Comparison of ENCODE assay signal across 24 mouse cellular contexts in genomic region chr19:57128037-57128436, GRCm38 (mm10).
DNase-seq lines count a peak whose midpoint lies in the region; ATAC-seq lines count a peak whose summit lies in the region.
"Had no signal": no experiment of that assay in that cellular context is flagged by ENCODE, and none has a peak within 500 bp of the region (broad histone marks: within the 10 kb centered on the region; RNA-seq: fewer than 3 reads in every experiment).

No protein-coding gene starts in this region.

- no peaks in the 10 kb centered on the region for H3K9me3 ChIP-seq in hindbrain, embryonic 10.5 days
- no peaks in the 10 kb centered on the region; the same call in 1 of the 2 replicates for H3K9me3 ChIP-seq in hindbrain, embryonic 16.5 days (ENCODE audit: control insufficient read depth, low read length)
- no peaks in the 10 kb centered on the region for H3K9me3 ChIP-seq in embryonic facial prominence, embryonic 15.5 days (replicated peaks)
- no peaks in the 10 kb centered on the region for H3K9me3 ChIP-seq in stomach, embryonic 15.5 days
- H3K9me3 ChIP-seq: hindbrain, embryonic 12.5 days; kidney, embryonic 15.5 days; liver, embryonic 13.5 days; midbrain, embryonic 12.5 days had no signal

- H3K4me3 ChIP-seq in hindbrain, embryonic 10.5 days: no peak overlapping the region
- no peak overlapping the region for H3K4me3 ChIP-seq in hindbrain, embryonic 16.5 days (ENCODE audit: low read length)
- H3K4me3 ChIP-seq in embryonic facial prominence, embryonic 15.5 days (replicated peaks): no peak overlapping the region
- H3K4me3 ChIP-seq in stomach, embryonic 15.5 days (replicated peaks): no peak overlapping the region
- H3K4me3 ChIP-seq: hindbrain, embryonic 12.5 days; kidney, embryonic 15.5 days; liver, embryonic 13.5 days; midbrain, embryonic 12.5 days had no signal

- no peak overlapping the region for H3K9ac ChIP-seq in hindbrain, embryonic 16.5 days (ENCODE audit: low read depth, low read length)
- H3K9ac ChIP-seq in embryonic facial prominence, embryonic 15.5 days: no peak overlapping the region
- H3K9ac ChIP-seq in stomach, embryonic 15.5 days: no peak overlapping the region
- H3K9ac ChIP-seq: hindbrain, embryonic 12.5 days; kidney, embryonic 15.5 days; liver, embryonic 13.5 days; midbrain, embryonic 12.5 days had no signal

- 74% methylated on average over 6 of the region's 6 CpGs for WGBS in hindbrain, embryonic 10.5 days
- 71% methylated on average over 6 of the region's 6 CpGs for WGBS in hindbrain, embryonic 16.5 days
- 62% methylated on average over 6 of the region's 6 CpGs for WGBS in embryonic facial prominence, embryonic 15.5 days
- 65% methylated on average over 6 of the region's 6 CpGs for WGBS in stomach, embryonic 15.5 days

- H3K36me3 ChIP-seq in hindbrain, embryonic 10.5 days: no peaks in the 10 kb centered on the region
- 0 out of 2 replicates have a peak, but pooled peaks cover 2% of the 10 kb centered on the region for H3K36me3 ChIP-seq in hindbrain, embryonic 16.5 days (ENCODE audit: control insufficient read depth, insufficient read depth, low read length)
- H3K36me3 ChIP-seq in embryonic facial prominence, embryonic 15.5 days: no peaks in the 10 kb centered on the region
- H3K36me3 ChIP-seq in stomach, embryonic 15.5 days: no peaks in the 10 kb centered on the region
- H3K36me3 ChIP-seq: hindbrain, embryonic 12.5 days; kidney, embryonic 15.5 days; liver, embryonic 13.5 days; midbrain, embryonic 12.5 days had no signal

- peak overlapping the region; percentile 35; the same call in 1 of the 2 replicates for H3K27ac ChIP-seq in hindbrain, embryonic 10.5 days
- no peak overlapping the region for H3K27ac ChIP-seq in hindbrain, embryonic 16.5 days (ENCODE audit: low read depth, low read length)
- peak overlapping the region; percentile 81 for H3K27ac ChIP-seq in embryonic facial prominence, embryonic 15.5 days (replicated peaks)
- H3K27ac ChIP-seq in stomach, embryonic 15.5 days: peak overlapping the region; percentile 31; the same call in 1 of the 2 replicates
- H3K27ac ChIP-seq: hindbrain, embryonic 12.5 days; kidney, embryonic 15.5 days; liver, embryonic 13.5 days; midbrain, embryonic 12.5 days had no signal

- ATAC-seq in CD4-positive, CD25-positive, alpha-beta regulatory T cell, adult 4 months: no peak
- ATAC-seq in hindbrain, embryonic 16.5 days: no peak
- peak; percentile 58; the same call in 1 of the 2 replicates for ATAC-seq in embryonic facial prominence, embryonic 15.5 days (ENCODE audit: insufficient number of reproducible peaks, low FRiP score, low TSS enrichment, low read depth)
- peak; percentile 59; the same call in 1 of the 2 replicates for ATAC-seq in stomach, embryonic 15.5 days (ENCODE audit: insufficient read depth, low FRiP score, low read depth)
- ATAC-seq in erythroid progenitor cell, adult 5-6 weeks (replicated peaks; ENCODE audit: low FRiP score, poor library complexity, severe bottlenecking): no peak
- ATAC-seq: forebrain, embryonic 16.5 days had no signal

- DNase-seq in CD4-positive, CD25-positive, alpha-beta regulatory T cell, adult 2 months (ENCODE audit: low read depth, low spot score): peak; percentile 2
- no peak for DNase-seq in hindbrain, embryonic 10.5 days (ENCODE audit: low spot score)
- no peak for DNase-seq in retina, embryonic 14.5 days (ENCODE audit: low spot score)
- DNase-seq: adrenal gland, postnatal 14 days; cerebellum, postnatal 10 days; gastrocnemius, postnatal 14 days; heart, postnatal 10 days; kidney, adult 11 months; kidney, postnatal 36 days; liver, embryonic 13.5 days; lung, adult 2 months; lung, postnatal 14 days; right cerebral cortex, postnatal 25 days; spleen, adult 18-20 months; thymus, adult 18-20 months had no signal

- peaks cover 17% of the 10 kb centered on the region for H3K4me1 ChIP-seq in hindbrain, embryonic 10.5 days (replicated peaks)
- H3K4me1 ChIP-seq in hindbrain, embryonic 16.5 days (ENCODE audit: control insufficient read depth, insufficient read depth, low read depth, low read length): peaks cover 6% of the 10 kb centered on the region
- peaks cover 23% of the 10 kb centered on the region for H3K4me1 ChIP-seq in embryonic facial prominence, embryonic 15.5 days
- H3K4me1 ChIP-seq in stomach, embryonic 15.5 days: 0 out of 2 replicates have a peak, but pooled peaks cover 3% of the 10 kb centered on the region
- H3K4me1 ChIP-seq: midbrain, embryonic 12.5 days had no signal

- no peak overlapping the region for H3K4me2 ChIP-seq in hindbrain, embryonic 16.5 days (ENCODE audit: low read length)
- no peak overlapping the region for H3K4me2 ChIP-seq in embryonic facial prominence, embryonic 15.5 days (replicated peaks)
- H3K4me2 ChIP-seq in stomach, embryonic 15.5 days: no peak overlapping the region
- H3K4me2 ChIP-seq: hindbrain, embryonic 12.5 days; kidney, embryonic 15.5 days; liver, embryonic 13.5 days; midbrain, embryonic 12.5 days had no signal

- H3K27me3 ChIP-seq in hindbrain, embryonic 10.5 days (ENCODE audit: insufficient read depth, poor library complexity, severe bottlenecking): no peaks in the 10 kb centered on the region
- H3K27me3 ChIP-seq in hindbrain, embryonic 16.5 days (replicated peaks; ENCODE audit: control insufficient read depth, insufficient read depth, low read length): no peaks in the 10 kb centered on the region
- no peaks in the 10 kb centered on the region for H3K27me3 ChIP-seq in embryonic facial prominence, embryonic 15.5 days
- H3K27me3 ChIP-seq in stomach, embryonic 15.5 days (replicated peaks): no peaks in the 10 kb centered on the region
- H3K27me3 ChIP-seq: hindbrain, embryonic 12.5 days; kidney, embryonic 15.5 days; liver, embryonic 13.5 days; midbrain, embryonic 12.5 days had no signal

Comparison
In these comparisons a context has a peak if more than half of its experiments do, and no peak if none do; other contexts are left out.
1. ATAC-seq: peak in embryonic facial prominence, embryonic 15.5 days (single experiment) and stomach, embryonic 15.5 days (single experiment); none in CD4-positive, CD25-positive, alpha-beta regulatory T cell, adult 4 months (single experiment), hindbrain, embryonic 16.5 days (single experiment) and erythroid progenitor cell, adult 5-6 weeks (single experiment).